Mouse (Mus musculus) liver, embryonic 11.5 days (tissue): ENCODE measurements around the gene Sec16b. TPM values are rescaled to one million over a fixed set of nuclear protein-coding genes. Genes with fewer than 3 reads are reported as not detected.
A peak's percentile ranks its signal among the peaks of the same experiment; 100 is the strongest.

Source experiments
- ATAC-seq: fragments of 200-750 bp; cut with Nextera tagmentation; replicated peaks from 2 replicates; pipeline ENCODE4 v1.8.0; 2017; ENCODE audit warnings: moderate number of reproducible peaks, mild to moderate bottlenecking, moderate TSS enrichment, moderate library complexity; ENCODE audit not compliant: low FRiP score
- DNase-seq: peaks from one replicate; pipeline ENCODE4 v3.0.0-alpha.2; 2017; ENCODE audit warnings: low spot score
- H3K27ac ChIP-seq: fragments of 300-500 bp; sonication (generic); 2 replicates; pipeline ENCODE4 v1.5.1; 2014; ENCODE audit warnings: mild to moderate bottlenecking, low read depth, low read length, control low read depth
- H3K27me3 ChIP-seq: fragments of 300-500 bp; sonication (generic); replicated peaks from 2 replicates; pipeline ENCODE4 v1.6.1; 2014; ENCODE audit warnings: low read length, mixed read lengths; ENCODE audit not compliant: control insufficient read depth, insufficient read depth
- H3K36me3 ChIP-seq: fragments of 300-500 bp; sonication (generic); 2 replicates; pipeline ENCODE4 v1.6.1; 2014; ENCODE audit warnings: mild to moderate bottlenecking, low read length, moderate library complexity, mixed read lengths; ENCODE audit not compliant: control insufficient read depth, insufficient read depth
- H3K4me1 ChIP-seq: fragments of 300-500 bp; sonication (generic); replicated peaks from 2 replicates; pipeline ENCODE4 v1.6.1; 2014; ENCODE audit warnings: low read length, mixed read lengths; ENCODE audit not compliant: control insufficient read depth, insufficient read depth
- H3K4me2 ChIP-seq: fragments of 300-500 bp; sonication (generic); 2 replicates; pipeline ENCODE4 v1.6.1; 2014; ENCODE audit warnings: mild to moderate bottlenecking, control low read depth, moderate library complexity
- H3K4me3 ChIP-seq: fragments of 300-500 bp; sonication (generic); 2 replicates; pipeline ENCODE4 v1.5.1; 2014; ENCODE audit warnings: low read depth, low read length, control low read depth
- H3K9ac ChIP-seq: fragments of 300-500 bp; sonication (generic); 2 replicates; pipeline ENCODE4 v1.6.1; 2014; ENCODE audit warnings: low read depth, low read length, control low read depth
- H3K9me3 ChIP-seq: fragments of 300-500 bp; sonication (generic); 2 replicates; pipeline ENCODE4 v1.6.1; 2016; ENCODE audit warnings: low read length, inconsistent platforms, mixed read lengths; ENCODE audit not compliant: control insufficient read depth
- WGBS: fragments of 180-500 bp; shearing (Covaris S2); extraction: QIAGEN DNeasy Blood & Tissue Kit; methylation state at CpG from one replicate; pipeline ENCODE4 v1.1.7; 2014; 5-methylcytosine and 5-hydroxymethylcytosine counted together
- polyA plus RNA-seq: library from polyadenylated mRNA; unstranded; fragments of >200 nt; fragmentation: Nextera tagmentation; extraction: Ambion mirVana; gene quantifications from 2 replicates; pipeline ENCODE4 v1.2.1, GENCODE M21; 2014

The Sec16b gene
- polyA plus RNA-seq, 1 experiment from 2014 or later = 4.6 TPM

GRCm38 (mm10) chr1:157556439-157556838 lies 49.9 kb downstream of the Sec16b start:
- no peak overlapping the region for H3K4me2 ChIP-seq
- no peak for ATAC-seq
- H3K4me3 ChIP-seq = no peak overlapping the region
- H3K4me1 ChIP-seq = no peaks in the 10 kb centered on the region
- H3K36me3 ChIP-seq = no peaks in the 10 kb centered on the region
- DNase-seq = no peak
- no peak overlapping the region for H3K9ac ChIP-seq
- 78% methylated on average over 5 of the region's 5 CpGs for WGBS
- H3K27me3 ChIP-seq = no peaks in the 10 kb centered on the region
- H3K27ac ChIP-seq = no peak overlapping the region
- no peaks in the 10 kb centered on the region; the same call in 1 of the 2 replicates for H3K9me3 ChIP-seq

GRCm38 (mm10) chr1:157558145-157558544 lies 51.6 kb downstream of the Sec16b start:
- Histone ChIP-seq H3K27ac (no peak overlapping the region), H3K4me3 (no peak overlapping the region), H3K27me3 (no peaks in the 10 kb centered on the region), H3K9ac (no peak overlapping the region), H3K4me1 (no peaks in the 10 kb centered on the region), H3K4me2 (no peak overlapping the region), H3K36me3 (no peaks in the 10 kb centered on the region), H3K9me3 (no peaks in the 10 kb centered on the region)
- no peak for ATAC-seq
- WGBS = 57% methylated on average over 5 of the region's 5 CpGs
- no peak for DNase-seq

- Histone ChIP-seq H3K27ac (no peak overlapping the region), H3K4me3 (no peak overlapping the region), H3K36me3 (no peaks in the 10 kb centered on the region), H3K4me2 (no peak overlapping the region), H3K9me3 (no peaks in the 10 kb centered on the region), H3K9ac (no peak overlapping the region), H3K27me3 (no peaks in the 10 kb centered on the region), H3K4me1 (no peaks in the 10 kb centered on the region)
- 77% methylated on average over 6 of the region's 6 CpGs for WGBS
- DNase-seq (no peak), ATAC-seq (no peak)
Measured at GRCm38 (mm10) chr1:157559986-157560385, 53.5 kb downstream of the Sec16b start.

GRCm38 (mm10) chr1:157560654-157561386 lies 54.3 kb downstream of the Sec16b start:
- Histone ChIP-seq H3K4me3 (no peak overlapping the region), H3K4me1 (no peaks in the 10 kb centered on the region), H3K9me3 (no peaks in the 10 kb centered on the region), H3K27ac (no peak overlapping the region), H3K27me3 (no peaks in the 10 kb centered on the region), H3K36me3 (no peaks in the 10 kb centered on the region), H3K4me2 (peak overlapping the region; percentile 40), H3K9ac (no peak overlapping the region)
- ATAC-seq (peak; percentile 75), DNase-seq (no peak)
- whole genome bisulfite sequencing = 4% methylated on average over 8 of the region's 8 CpGs

GRCm38 (mm10) chr1:157567819-157568218 lies 61.3 kb downstream of the Sec16b start:
- no peaks in the 10 kb centered on the region for H3K9me3 ChIP-seq
- H3K4me1 ChIP-seq = no peaks in the 10 kb centered on the region
- H3K9ac ChIP-seq = no peak overlapping the region
- H3K27ac ChIP-seq = no peak overlapping the region
- H3K27me3 ChIP-seq = no peaks in the 10 kb centered on the region
- no peaks in the 10 kb centered on the region for H3K36me3 ChIP-seq
- DNase-seq = no peak
- no peak for ATAC-seq
- WGBS = 84% methylated on average over 8 of the region's 8 CpGs
- H3K4me2 ChIP-seq = no peak overlapping the region
- no peak overlapping the region for H3K4me3 ChIP-seq

- no peak for ATAC-seq
- no peak for DNase-seq
- Histone ChIP-seq H3K27ac (no peak overlapping the region), H3K4me2 (no peak overlapping the region), H3K9me3 (no peaks in the 10 kb centered on the region), H3K4me3 (no peak overlapping the region), H3K4me1 (no peaks in the 10 kb centered on the region), H3K27me3 (no peaks in the 10 kb centered on the region), H3K9ac (no peak overlapping the region), H3K36me3 (no peaks in the 10 kb centered on the region)
- 80% methylated on average over 5 of the region's 5 CpGs for WGBS
Measured at GRCm38 (mm10) chr1:157569263-157570090, 62.9 kb downstream of the Sec16b start.

- Histone ChIP-seq H3K36me3 (no peaks in the 10 kb centered on the region), H3K4me2 (no peak overlapping the region), H3K27me3 (no peaks in the 10 kb centered on the region), H3K9ac (no peak overlapping the region), H3K9me3 (no peaks in the 10 kb centered on the region), H3K27ac (no peak overlapping the region), H3K4me1 (no peaks in the 10 kb centered on the region), H3K4me3 (no peak overlapping the region)
- WGBS = 68% methylated on average over 3 of the region's 3 CpGs
- DNase-seq = no peak
- no peak for ATAC-seq
Measured at GRCm38 (mm10) chr1:157575316-157575715, 68.8 kb downstream of the Sec16b start.

GRCm38 (mm10) chr1:157578336-157578735 lies 71.8 kb downstream of the Sec16b start:
- H3K36me3 ChIP-seq = no peaks in the 10 kb centered on the region
- WGBS = 86% methylated on average over 8 of the region's 8 CpGs
- H3K27me3 ChIP-seq = no peaks in the 10 kb centered on the region
- no peak overlapping the region for H3K9ac ChIP-seq
- H3K27ac ChIP-seq = no peak overlapping the region
- no peaks in the 10 kb centered on the region for H3K9me3 ChIP-seq
- H3K4me2 ChIP-seq = no peak overlapping the region
- no peaks in the 10 kb centered on the region for H3K4me1 ChIP-seq
- no peak for DNase-seq
- ATAC-seq = no peak
- no peak overlapping the region for H3K4me3 ChIP-seq
